Mouse (Mus musculus): ENCODE data around the gene Plekhg1.

GRCm38 (mm10) chr10:3978326-3978725, 238.2 kb downstream of the Plekhg1 start:
- TF ChIP-seq CTCF (IDR thresholded peaks at IDR 0.05; ENCODE audit: low read depth) (no peak), EP300 (optimal IDR thresholded peaks at IDR 0.05) (no peak)
